Mouse (Mus musculus) CD4-positive helper T cell, adult 2 months (primary cell): ENCODE measurements around the gene Lnx1.

Source experiments
- DNase-seq: peaks from one replicate; pipeline ENCODE4 v3.0.0-alpha.2; 2012; ENCODE audit warnings: low read depth, missing footprints, low spot score

Gene Lnx1

GRCm38 (mm10) chr5:74702766-74703165, at the start of gene Lnx1:
Gene Lnx1, minus strand, starts transcription at chr5:74702912.
- DNase-seq = no peak

- DNase-seq = no peak
Measured at GRCm38 (mm10) chr5:74750501-74750900, 47.8 kb upstream of the Lnx1 start.

- no peak for DNase-seq
Measured at GRCm38 (mm10) chr5:74747476-74747875, 44.8 kb upstream of the Lnx1 start.

- no peak for DNase-seq
Measured at GRCm38 (mm10) chr5:74740951-74741350, 38.2 kb upstream of the Lnx1 start.

GRCm38 (mm10) chr5:74739435-74739834, 36.7 kb upstream of the Lnx1 start:
- DNase-seq = no peak

- DNase-seq = no peak
Measured at GRCm38 (mm10) chr5:74738312-74738711, 35.6 kb upstream of the Lnx1 start.

GRCm38 (mm10) chr5:74733885-74734558, 31.3 kb upstream of the Lnx1 start:
- no peak for DNase-seq

- no peak for DNase-seq
Measured at GRCm38 (mm10) chr5:74732613-74733012, 29.9 kb upstream of the Lnx1 start.

GRCm38 (mm10) chr5:74730601-74731000, 27.9 kb upstream of the Lnx1 start:
- no peak for DNase-seq

- no peak for DNase-seq
Measured at GRCm38 (mm10) chr5:74729567-74729966, 26.9 kb upstream of the Lnx1 start.

GRCm38 (mm10) chr5:74728186-74728585, 25.5 kb upstream of the Lnx1 start:
- no peak for DNase-seq

GRCm38 (mm10) chr5:74727319-74727718, 24.6 kb upstream of the Lnx1 start:
- DNase-seq = no peak

GRCm38 (mm10) chr5:74725541-74725940, 22.8 kb upstream of the Lnx1 start:
- no peak for DNase-seq

GRCm38 (mm10) chr5:74721816-74722215, 19.1 kb upstream of the Lnx1 start:
- DNase-seq = no peak

GRCm38 (mm10) chr5:74720661-74721060, 17.9 kb upstream of the Lnx1 start:
- DNase-seq = no peak

GRCm38 (mm10) chr5:74716165-74716564, 13.5 kb upstream of the Lnx1 start:
- no peak for DNase-seq

- no peak for DNase-seq
Measured at GRCm38 (mm10) chr5:74712811-74713210, 10.1 kb upstream of the Lnx1 start.

GRCm38 (mm10) chr5:74711988-74712387, 9.3 kb upstream of the Lnx1 start:
- DNase-seq = no peak

- no peak for DNase-seq
Measured at GRCm38 (mm10) chr5:74711056-74711455, 8.3 kb upstream of the Lnx1 start.

- DNase-seq = no peak
Measured at GRCm38 (mm10) chr5:74710181-74710580, 7.5 kb upstream of the Lnx1 start.

GRCm38 (mm10) chr5:74704460-74704790, 1.7 kb upstream of the Lnx1 start:
- DNase-seq = peak; percentile 67

- no peak for DNase-seq
Measured at GRCm38 (mm10) chr5:74703741-74704459, 1.2 kb upstream of the Lnx1 start.

- no peak for DNase-seq
Measured at GRCm38 (mm10) chr5:74700918-74701317, 1.8 kb downstream of the Lnx1 start.
